Comparison of ENCODE assay signal across 13 mouse cellular contexts in genomic region chr7:46138329-46138930, GRCm38 (mm10). TPM values are rescaled to one million over a fixed set of nuclear protein-coding genes. Genes with fewer than 3 reads are reported as not detected.
DNase-seq lines count a peak whose midpoint lies in the region; ATAC-seq and TF ChIP-seq lines count a peak whose summit lies in the region.
"Had no signal": no experiment of that assay in that cellular context is flagged by ENCODE, and none has a peak within 500 bp of the region (broad histone marks: within the 10 kb centered on the region; RNA-seq: fewer than 3 reads in every experiment).

No protein-coding gene starts in this region.

- no peak for TF ChIP-seq CTCF in kidney, adult 2 months (conservative IDR thresholded peaks at IDR 0.05; ENCODE audit: insufficient read depth, insufficient read length, low read depth, low read length)

- no peaks in the 10 kb centered on the region for H3K9me3 ChIP-seq in hindbrain, embryonic 11.5 days (ENCODE audit: control insufficient read depth, low read length)
- H3K9me3 ChIP-seq in hindbrain, embryonic 12.5 days (replicated peaks), result no peaks in the 10 kb centered on the region
- no peaks in the 10 kb centered on the region for H3K9me3 ChIP-seq in limb, embryonic 13.5 days
- H3K9me3 ChIP-seq: limb, embryonic 15.5 days had no signal

- ATAC-seq in hindbrain, embryonic 11.5 days (ENCODE audit: low FRiP score), result peak; percentile 60; the same call in 1 of the 2 replicates
- no peak for ATAC-seq in hindbrain, embryonic 12.5 days (ENCODE audit: low FRiP score)
- 0 out of 2 replicates have a peak, but pooled peaks have one; percentile 14 for ATAC-seq in limb, embryonic 13.5 days (ENCODE audit: low FRiP score, low read depth)
- ATAC-seq: midbrain, embryonic 16.5 days had no signal

- no peak for DNase-seq in hindbrain, embryonic 11.5 days (ENCODE audit: low spot score)
- DNase-seq in right cerebral cortex, adult 2 months (ENCODE audit: low spot score in 2 of 2), result peak; percentile 21 to 53
- DNase-seq in right cerebral cortex, postnatal 14 days, result no peak
- DNase-seq in ovary, adult 18-20 months (ENCODE audit: low spot score), result no peak
- DNase-seq in kidney, adult 2 months, result no peak
- DNase-seq: cerebellum, postnatal 10 days; heart, postnatal 14 days; kidney, postnatal 25 days; lung, postnatal 10 days had no signal

- no peaks in the 10 kb centered on the region for H3K36me3 ChIP-seq in hindbrain, embryonic 11.5 days (ENCODE audit: control insufficient read depth, insufficient read depth, low read length)
- no peaks in the 10 kb centered on the region for H3K36me3 ChIP-seq in hindbrain, embryonic 12.5 days
- H3K36me3 ChIP-seq in limb, embryonic 13.5 days, result no peaks in the 10 kb centered on the region
- H3K36me3 ChIP-seq in kidney, adult 2 months (ENCODE audit: control insufficient read depth, insufficient read depth, low read length), result no peaks in the 10 kb centered on the region
- H3K36me3 ChIP-seq: limb, embryonic 15.5 days had no signal

- H3K27ac ChIP-seq in hindbrain, embryonic 11.5 days (ENCODE audit: low read depth, low read length), result 0 out of 2 replicates have a peak overlapping the region, but pooled peaks have one; percentile 24
- no peak overlapping the region for H3K27ac ChIP-seq in hindbrain, embryonic 12.5 days
- H3K27ac ChIP-seq in limb, embryonic 13.5 days, result no peak overlapping the region; the same call in 1 of the 2 replicates
- no peak overlapping the region for H3K27ac ChIP-seq in kidney, adult 2 months (ENCODE audit: insufficient read depth, low read depth, low read length)
- H3K27ac ChIP-seq: limb, embryonic 15.5 days had no signal

- H3K4me1 ChIP-seq in hindbrain, embryonic 11.5 days (replicated peaks; ENCODE audit: control insufficient read depth, insufficient read depth, low read length), result 0 out of 2 replicates have a peak, but pooled peaks cover 2% of the 10 kb centered on the region
- peaks cover 11% of the 10 kb centered on the region for H3K4me1 ChIP-seq in hindbrain, embryonic 12.5 days
- peaks cover 13% of the 10 kb centered on the region for H3K4me1 ChIP-seq in limb, embryonic 13.5 days
- no peaks in the 10 kb centered on the region for H3K4me1 ChIP-seq in kidney, adult 2 months (ENCODE audit: control insufficient read depth, insufficient read depth, low read length)
- H3K4me1 ChIP-seq: limb, embryonic 15.5 days had no signal

- no peak overlapping the region for H3K4me2 ChIP-seq in hindbrain, embryonic 11.5 days (replicated peaks; ENCODE audit: low read depth, low read length)
- no peak overlapping the region for H3K4me2 ChIP-seq in hindbrain, embryonic 12.5 days (replicated peaks)
- no peak overlapping the region for H3K4me2 ChIP-seq in limb, embryonic 13.5 days (replicated peaks)
- H3K4me2 ChIP-seq: limb, embryonic 15.5 days had no signal

- no peak overlapping the region for H3K4me3 ChIP-seq in hindbrain, embryonic 11.5 days (ENCODE audit: low read depth, low read length)
- H3K4me3 ChIP-seq in hindbrain, embryonic 12.5 days, result no peak overlapping the region
- H3K4me3 ChIP-seq in limb, embryonic 13.5 days, result no peak overlapping the region
- H3K4me3 ChIP-seq in kidney, adult 2 months (ENCODE audit: insufficient read depth, low read depth, low read length), result no peak overlapping the region
- H3K4me3 ChIP-seq: limb, embryonic 15.5 days had no signal

- H3K9ac ChIP-seq in hindbrain, embryonic 11.5 days (ENCODE audit: low read depth, low read length), result no peak overlapping the region
- H3K9ac ChIP-seq in hindbrain, embryonic 12.5 days, result no peak overlapping the region
- H3K9ac ChIP-seq in limb, embryonic 13.5 days, result no peak overlapping the region
- H3K9ac ChIP-seq: limb, embryonic 15.5 days had no signal

- TF ChIP-seq POLR2A in kidney, adult 2 months (IDR thresholded peaks at IDR 0.05; ENCODE audit: low read depth, low read length), result no peak

- 39% methylated on average over 7 of the region's 7 CpGs for WGBS in hindbrain, embryonic 11.5 days
- 32% methylated on average over 7 of the region's 7 CpGs for WGBS in hindbrain, embryonic 12.5 days
- WGBS in limb, embryonic 13.5 days, result 17% methylated on average over 7 of the region's 7 CpGs
- 41% methylated on average over 7 of the region's 7 CpGs for WGBS in kidney, adult 2 months

- H3K27me3 ChIP-seq in hindbrain, embryonic 11.5 days (ENCODE audit: control insufficient read depth, insufficient read depth, low read length), result no peaks in the 10 kb centered on the region
- H3K27me3 ChIP-seq in hindbrain, embryonic 12.5 days, result no peaks in the 10 kb centered on the region
- peaks cover 3% of the 10 kb centered on the region; the same call in 1 of the 2 replicates for H3K27me3 ChIP-seq in limb, embryonic 13.5 days
- no peaks in the 10 kb centered on the region for H3K27me3 ChIP-seq in kidney, adult 2 months (replicated peaks; ENCODE audit: control insufficient read depth, insufficient read depth, low read length)
- H3K27me3 ChIP-seq: limb, embryonic 15.5 days had no signal

RNA-seq across cellular contexts. Expression of gene Kcnj11, which starts 37.9 kb away (rescaled TPM):
- polyA plus RNA-seq in hindbrain, embryonic 11.5 days (2014; fragmentation: Nextera tagmentation; extraction: Ambion mirVana), result 0.25 and 0.49 TPM in 2 replicates
- 0.51 and 0.61 TPM in 2 replicates for polyA plus RNA-seq in hindbrain, embryonic 12.5 days (2016; fragmentation: Nextera tagmentation; extraction: Ambion mirVana)
- 0.18 and 0.23 TPM in 2 replicates for polyA plus RNA-seq in limb, embryonic 13.5 days (2015; fragmentation: Nextera tagmentation; extraction: Ambion mirVana)
- polyA plus RNA-seq in kidney, adult 2 months (2012; rRNA removed), result 0.90 and 1.7 TPM in 2 replicates

RNA-seq across cellular contexts. Expression of gene Abcc8, which starts 41.4 kb away (rescaled TPM):
- polyA plus RNA-seq in hindbrain, embryonic 11.5 days (2014; fragmentation: Nextera tagmentation; extraction: Ambion mirVana), result 1.4 and 1.8 TPM in 2 replicates
- 2.0 and 2.6 TPM in 2 replicates for polyA plus RNA-seq in hindbrain, embryonic 12.5 days (2016; fragmentation: Nextera tagmentation; extraction: Ambion mirVana)
- polyA plus RNA-seq in limb, embryonic 13.5 days (2015; fragmentation: Nextera tagmentation; extraction: Ambion mirVana), result 0.96 and 1.1 TPM in 2 replicates
- 0.30 and 0.64 TPM in 2 replicates for polyA plus RNA-seq in kidney, adult 2 months (2012; rRNA removed)

Comparison
In these comparisons a context has a peak if more than half of its experiments do, and no peak if none do; other contexts are left out.
1. DNase-seq: peak in right cerebral cortex, adult 2 months (2 of 2); none in hindbrain, embryonic 11.5 days (single experiment), right cerebral cortex, postnatal 14 days (single experiment), ovary, adult 18-20 months (single experiment) and kidney, adult 2 months (single experiment).